Mouse (Mus musculus) stomach, embryonic 16.5 days (tissue): Measurements from ENCODE around the gene Tmem132b. TPM values are rescaled to one million over a fixed set of nuclear protein-coding genes. Genes with fewer than 3 reads are reported as not detected.

Experiments used
- ATAC-seq: fragments of 200-750 bp; cut with Nextera tagmentation; 2 replicates; pipeline ENCODE4 v1.8.0; 2017; ENCODE audit warnings: moderate number of reproducible peaks, moderate TSS enrichment; ENCODE audit not compliant: insufficient read depth, low FRiP score
- H3K27ac ChIP-seq: fragments of 300-500 bp; sonication (generic); 2 replicates; pipeline ENCODE4 v1.5.1; 2014; ENCODE audit warnings: low read length
- H3K27me3 ChIP-seq: fragments of 300-500 bp; sonication (generic); 2 replicates; pipeline ENCODE4 v1.6.1; 2014; ENCODE audit warnings: low read length, control low read depth, mixed read lengths; ENCODE audit not compliant: control insufficient read depth, insufficient read depth
- H3K36me3 ChIP-seq: fragments of 300-500 bp; sonication (generic); 2 replicates; pipeline ENCODE4 v1.6.1; 2014; ENCODE audit warnings: low read length; ENCODE audit not compliant: control insufficient read depth, insufficient read depth
- H3K4me1 ChIP-seq: fragments of 300-500 bp; sonication (generic); 2 replicates; pipeline ENCODE4 v1.6.1; 2014; ENCODE audit warnings: low read length, control low read depth, mixed read lengths; ENCODE audit not compliant: control insufficient read depth, insufficient read depth
- H3K4me2 ChIP-seq: fragments of 300-500 bp; sonication (generic); 2 replicates; pipeline ENCODE4 v1.6.1; 2014; ENCODE audit warnings: low read depth, low read length, mixed read lengths
- H3K4me3 ChIP-seq: fragments of 300-500 bp; sonication (generic); replicated peaks from 2 replicates; pipeline ENCODE4 v1.5.1; 2014; ENCODE audit warnings: mild to moderate bottlenecking, low read length
- H3K9ac ChIP-seq: fragments of 300-500 bp; sonication (generic); 2 replicates; pipeline ENCODE4 v1.6.1; 2014; ENCODE audit warnings: low read length
- H3K9me3 ChIP-seq: fragments of 300-500 bp; sonication (generic); replicated peaks from 2 replicates; pipeline ENCODE4 v1.6.1; 2016; ENCODE audit warnings: low read length, control low read depth; ENCODE audit not compliant: control insufficient read depth
- WGBS: fragments of 180-500 bp; shearing (Covaris S2); extraction: QIAGEN DNeasy Blood & Tissue Kit; methylation state at CpG from one replicate; pipeline ENCODE4 v1.1.7; 2014; 5-methylcytosine and 5-hydroxymethylcytosine counted together
- polyA plus RNA-seq: library from polyadenylated mRNA; unstranded; fragments of >200 nt; fragmentation: Nextera tagmentation; extraction: Ambion mirVana; gene quantifications from 2 replicates; pipeline ENCODE4 v1.2.1, GENCODE M21; 2015

Gene Tmem132b
- polyA plus RNA-seq, 1 experiment from 2014 or later: 0.26 TPM

- no peak overlapping the region for H3K4me2 ChIP-seq
- WGBS: 41% methylated on average over 9 of the region's 9 CpGs
- no peaks in the 10 kb centered on the region for H3K4me1 ChIP-seq
- no peaks in the 10 kb centered on the region for H3K36me3 ChIP-seq
- no peak overlapping the region for H3K4me3 ChIP-seq
- no peak overlapping the region for H3K9ac ChIP-seq
- ATAC-seq: no peak
- no peaks in the 10 kb centered on the region for H3K27me3 ChIP-seq
- H3K27ac ChIP-seq: no peak overlapping the region
- H3K9me3 ChIP-seq: 0 out of 2 replicates have a peak, but pooled peaks cover 3% of the 10 kb centered on the region
These were observed 205.5 kb downstream of the Tmem132b start for GRCm38 (mm10) chr5:125737105-125737504.

GRCm38 (mm10) chr5:125743503-125743902, 211.9 kb downstream of the Tmem132b start:
- no peak for ATAC-seq
- no peaks in the 10 kb centered on the region for H3K9me3 ChIP-seq
- no peaks in the 10 kb centered on the region for H3K27me3 ChIP-seq
- no peak overlapping the region for H3K9ac ChIP-seq
- no peaks in the 10 kb centered on the region for H3K4me1 ChIP-seq
- no peak overlapping the region for H3K27ac ChIP-seq
- no peaks in the 10 kb centered on the region for H3K36me3 ChIP-seq
- H3K4me3 ChIP-seq: no peak overlapping the region
- H3K4me2 ChIP-seq: no peak overlapping the region
- 81% methylated on average over 6 of the region's 6 CpGs for WGBS

- no peak overlapping the region for H3K4me2 ChIP-seq
- no peaks in the 10 kb centered on the region for H3K36me3 ChIP-seq
- H3K4me3 ChIP-seq: no peak overlapping the region
- no peaks in the 10 kb centered on the region for H3K9me3 ChIP-seq
- no peak overlapping the region for H3K9ac ChIP-seq
- no peaks in the 10 kb centered on the region for H3K27me3 ChIP-seq
- no peaks in the 10 kb centered on the region for H3K4me1 ChIP-seq
- 63% methylated on average over 7 of the region's 7 CpGs for WGBS
- H3K27ac ChIP-seq: no peak overlapping the region
- ATAC-seq: no peak
These were observed 214.2 kb downstream of the Tmem132b start for GRCm38 (mm10) chr5:125745727-125746126.

- ATAC-seq: no peak
These were observed 219.9 kb downstream of the Tmem132b start for GRCm38 (mm10) chr5:125751481-125751880.

GRCm38 (mm10) chr5:125752546-125752945, 221.0 kb downstream of the Tmem132b start:
- no peak for ATAC-seq
- 78% methylated on average over 5 of the region's 5 CpGs for WGBS
- H3K27me3 ChIP-seq: no peaks in the 10 kb centered on the region
- no peak overlapping the region for H3K4me3 ChIP-seq
- H3K4me2 ChIP-seq: no peak overlapping the region
- no peak overlapping the region for H3K27ac ChIP-seq
- H3K9me3 ChIP-seq: no peaks in the 10 kb centered on the region
- no peak overlapping the region for H3K9ac ChIP-seq
- no peaks in the 10 kb centered on the region for H3K36me3 ChIP-seq
- H3K4me1 ChIP-seq: no peaks in the 10 kb centered on the region

More at GRCm38 (mm10) chr5:125751481-125751880, 219.9 kb downstream of the Tmem132b start:
- H3K4me3 ChIP-seq: no peak overlapping the region
- H3K9ac ChIP-seq: no peak overlapping the region
- 66% methylated on average over 5 of the region's 5 CpGs for WGBS
- no peaks in the 10 kb centered on the region for H3K36me3 ChIP-seq
- H3K4me2 ChIP-seq: no peak overlapping the region
- no peaks in the 10 kb centered on the region for H3K4me1 ChIP-seq
- no peak overlapping the region for H3K27ac ChIP-seq
- H3K9me3 ChIP-seq: no peaks in the 10 kb centered on the region
- H3K27me3 ChIP-seq: no peaks in the 10 kb centered on the region

- H3K36me3 ChIP-seq: no peaks in the 10 kb centered on the region
- no peak overlapping the region for H3K4me3 ChIP-seq
- no peak for ATAC-seq
- no peak overlapping the region for H3K9ac ChIP-seq
- no peak overlapping the region for H3K27ac ChIP-seq
- H3K9me3 ChIP-seq: no peaks in the 10 kb centered on the region
- no peaks in the 10 kb centered on the region for H3K27me3 ChIP-seq
- no peak overlapping the region for H3K4me2 ChIP-seq
- 83% methylated on average over 7 of the region's 7 CpGs for WGBS
- H3K4me1 ChIP-seq: no peaks in the 10 kb centered on the region
These were observed 225.5 kb downstream of the Tmem132b start for GRCm38 (mm10) chr5:125756987-125757530.

- Histone ChIP-seq H3K4me1 (no peaks in the 10 kb centered on the region), H3K4me3 (no peak overlapping the region), H3K27me3 (no peaks in the 10 kb centered on the region), H3K9me3 (no peaks in the 10 kb centered on the region), H3K36me3 (no peaks in the 10 kb centered on the region), H3K27ac (no peak overlapping the region), H3K9ac (no peak overlapping the region), H3K4me2 (no peak overlapping the region)
- WGBS: 61% methylated on average over 1 of the region's 1 CpGs
- ATAC-seq: no peak
These were observed 226.9 kb downstream of the Tmem132b start for GRCm38 (mm10) chr5:125758506-125758905.

GRCm38 (mm10) chr5:125766941-125767340, 235.4 kb downstream of the Tmem132b start:
- no peak for ATAC-seq
- 65% methylated on average over 6 of the region's 6 CpGs for WGBS

GRCm38 (mm10) chr5:125767950-125768349, 236.4 kb downstream of the Tmem132b start:
- Histone ChIP-seq H3K36me3 (no peaks in the 10 kb centered on the region), H3K27ac (no peak overlapping the region), H3K4me3 (no peak overlapping the region), H3K27me3 (no peaks in the 10 kb centered on the region), H3K9me3 (no peaks in the 10 kb centered on the region), H3K9ac (no peak overlapping the region), H3K4me2 (no peak overlapping the region), H3K4me1 (no peaks in the 10 kb centered on the region)
- ATAC-seq: no peak
- 40% methylated on average over 1 of the region's 1 CpGs for WGBS

More at GRCm38 (mm10) chr5:125766941-125767340, 235.4 kb downstream of the Tmem132b start:
- no peak overlapping the region for H3K27ac ChIP-seq
- H3K4me3 ChIP-seq: no peak overlapping the region
- no peaks in the 10 kb centered on the region for H3K9me3 ChIP-seq
- no peak overlapping the region for H3K4me2 ChIP-seq
- no peaks in the 10 kb centered on the region for H3K36me3 ChIP-seq
- H3K4me1 ChIP-seq: no peaks in the 10 kb centered on the region
- no peak overlapping the region for H3K9ac ChIP-seq
- no peaks in the 10 kb centered on the region for H3K27me3 ChIP-seq
